Mouse (Mus musculus) cerebellum, postnatal 10 days (tissue): ENCODE measurements around the gene Cog1.

ENCODE experiments used
- DNase-seq, 2 experiments: peaks; one replicate each; pipeline ENCODE4 v3.0.0; 2021; ENCODE audit warnings: mixed read lengths in 2 of 2

Cog1 gene

DNA sequence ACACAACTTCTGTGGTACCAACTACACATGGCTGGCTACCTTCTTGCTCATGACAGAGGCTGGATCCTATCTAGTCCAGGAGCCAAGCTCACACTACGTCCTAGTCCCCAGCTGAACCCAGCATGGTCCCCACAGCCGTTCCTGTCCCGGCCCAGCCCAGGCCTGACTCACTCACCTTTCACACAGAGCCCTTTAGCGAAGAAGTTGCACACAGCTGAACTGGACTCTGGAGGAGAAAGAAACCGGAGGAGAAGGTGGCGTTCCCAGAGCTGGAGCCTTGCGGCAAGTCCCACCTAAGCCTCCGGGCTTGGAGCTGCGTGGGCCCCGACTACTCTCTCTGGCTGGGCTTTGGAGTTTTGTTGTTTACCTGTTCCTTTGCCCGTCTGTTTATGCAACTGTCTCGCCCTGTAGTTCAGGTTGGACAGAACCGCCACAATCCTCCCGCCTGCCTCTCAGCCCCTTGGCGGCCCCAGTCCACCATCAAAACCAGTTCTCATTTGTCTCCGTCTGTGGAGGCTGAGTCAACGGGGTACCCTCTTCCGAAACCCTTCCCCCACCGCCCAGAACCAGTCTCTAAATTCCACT lies 59.8 kb downstream of the Cog1 start:
- no peak for DNase-seq

DNA sequence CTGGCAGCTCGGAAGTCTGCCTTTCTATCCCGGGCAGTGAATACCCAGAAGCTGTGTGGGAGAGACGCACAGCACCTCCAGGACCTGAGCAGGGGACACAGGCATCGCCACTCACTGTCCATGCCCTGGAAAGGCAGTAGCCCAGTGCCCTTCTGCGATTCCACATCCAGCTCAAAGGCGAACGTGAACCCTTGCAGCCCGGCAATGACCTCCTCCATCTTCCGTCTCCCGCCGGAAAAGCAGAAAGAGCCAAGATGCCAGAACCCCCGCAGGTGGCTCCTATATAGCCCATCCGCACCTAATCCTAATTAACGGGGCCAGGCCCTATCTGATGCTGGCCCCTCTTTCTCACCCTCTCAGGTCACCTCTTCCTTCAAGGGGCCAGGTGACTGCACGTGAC lies 60.3 kb downstream of the Cog1 start:
- DNase-seq = no peak

DNA sequence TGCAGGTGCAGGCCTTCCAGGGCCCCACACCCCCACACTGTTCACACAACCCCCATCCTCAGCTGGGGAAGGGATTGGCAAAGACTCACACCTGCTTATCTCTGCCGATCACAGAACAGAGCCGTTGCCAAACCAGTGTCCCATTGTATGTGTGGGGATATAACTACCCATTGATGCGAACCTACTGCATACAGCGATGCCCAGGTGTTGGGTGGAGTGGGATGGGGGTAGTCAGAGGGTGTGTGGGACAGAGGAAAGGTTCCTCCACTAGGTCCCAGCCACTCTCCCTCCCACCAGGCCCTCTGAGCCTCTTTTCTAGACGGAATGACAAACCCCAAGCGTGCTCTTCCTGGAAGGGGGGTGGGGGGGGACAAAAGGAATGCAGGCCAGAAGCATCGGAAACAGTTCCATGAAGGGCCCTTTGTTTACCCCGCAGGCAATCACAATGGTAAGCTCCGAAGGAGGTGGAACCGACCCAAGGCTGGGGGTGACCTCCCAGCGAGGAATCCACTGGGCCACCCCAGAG lies 60.8 kb downstream of the Cog1 start, which contains the start of gene Cpsf4l:
Cpsf4l (minus strand) TSS at position 287 of the 526 bp plus-strand sequence.
- no peak for DNase-seq

DNA sequence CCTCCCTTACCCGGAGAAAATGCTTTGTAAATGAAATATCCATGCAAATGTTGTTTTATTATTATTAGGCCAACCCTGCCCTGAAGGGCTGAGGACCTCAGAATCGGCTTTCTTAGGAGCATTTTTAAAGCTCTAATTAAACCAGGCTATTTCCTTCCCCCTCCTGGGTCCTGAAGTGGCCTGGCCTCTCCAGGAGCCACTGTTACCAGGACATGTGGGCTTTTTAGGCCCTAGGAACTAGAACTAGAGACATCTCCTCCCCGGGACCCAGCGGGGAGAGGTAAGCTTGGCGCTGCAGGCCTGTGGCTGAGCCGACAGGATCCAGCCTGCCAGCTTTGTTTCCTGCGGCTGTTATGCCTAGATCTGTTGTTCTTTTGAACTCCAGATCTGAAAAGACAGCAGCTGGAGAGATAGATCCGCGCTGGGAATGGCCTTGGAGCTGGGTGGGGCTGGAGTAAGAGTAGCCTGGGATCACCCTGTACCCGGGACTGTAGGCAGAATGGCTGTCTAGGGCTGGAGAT lies 61.3 kb downstream of the Cog1 start:
- DNase-seq = no peak

DNA sequence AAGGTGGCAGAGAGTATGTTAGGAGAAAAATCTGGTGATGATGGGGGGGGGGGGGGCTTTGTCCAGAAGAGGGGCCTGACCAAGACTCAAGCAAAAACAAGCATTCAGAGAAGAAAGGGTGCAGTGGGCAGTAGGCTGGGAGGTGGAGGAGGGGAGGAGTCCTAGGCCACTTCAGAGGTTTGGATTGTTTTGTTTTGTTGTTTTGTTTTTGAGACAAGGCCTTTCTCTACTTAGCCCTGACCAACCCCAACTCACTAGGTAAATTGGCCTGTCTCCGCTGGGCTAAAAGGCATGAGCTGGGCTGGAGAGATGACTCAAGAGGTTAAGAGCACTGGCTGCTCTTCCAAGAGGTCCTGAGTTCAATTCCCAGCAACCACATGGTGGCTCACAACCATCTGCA lies 62.1 kb downstream of the Cog1 start:
- no peak for DNase-seq

DNA sequence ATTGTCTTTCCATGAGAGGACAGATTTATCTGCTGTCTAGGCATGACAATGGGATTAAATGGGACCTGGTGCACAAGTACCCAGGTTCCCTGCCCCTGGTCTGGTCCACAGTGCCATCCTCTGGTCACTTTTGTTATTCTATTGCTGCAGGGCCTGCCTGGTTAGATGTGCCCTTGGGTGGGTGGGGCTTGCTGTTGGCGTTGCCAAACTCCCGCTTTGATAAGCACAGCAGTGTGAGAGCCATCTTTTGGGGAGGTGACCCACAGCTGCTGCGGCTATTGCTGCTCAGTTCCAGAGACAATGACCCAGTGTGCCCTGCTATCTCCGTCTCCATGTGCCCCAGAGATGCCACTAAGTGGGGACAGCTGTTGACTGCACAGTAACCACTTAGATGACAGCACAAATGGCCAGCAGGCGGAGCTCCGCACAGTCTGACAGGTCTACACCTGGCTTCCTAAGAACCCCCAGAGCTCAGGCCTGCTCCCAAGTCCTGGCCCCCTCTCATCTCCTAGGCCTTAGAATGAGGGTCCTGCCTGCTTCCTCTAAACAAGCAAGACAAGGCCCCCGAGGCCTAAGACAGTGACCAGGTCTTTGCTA lies 66.2 kb downstream of the Cog1 start:
- peak in 1 of 2 experiments; percentile 35 for DNase-seq

DNA sequence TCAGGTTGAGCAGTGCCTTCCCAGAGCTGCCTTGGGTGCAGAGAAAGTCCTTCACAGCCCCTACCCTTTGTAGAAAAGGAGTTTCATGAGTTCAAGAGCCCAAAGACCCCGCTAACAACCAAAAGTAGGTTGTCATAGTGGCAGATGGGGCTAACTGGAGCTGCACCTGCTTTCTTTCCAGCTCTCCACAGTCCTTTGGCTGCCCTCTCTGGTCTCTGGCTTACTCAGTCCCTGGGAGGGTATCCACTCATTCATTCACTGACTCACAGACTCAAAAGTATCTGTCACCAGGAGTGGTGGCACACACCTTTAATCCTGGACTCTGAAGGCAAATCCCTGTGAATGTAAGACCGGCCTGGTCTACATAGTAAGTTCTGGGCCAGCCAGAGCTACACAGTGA lies 67.2 kb downstream of the Cog1 start:
- DNase-seq = peak; percentile 57 to 68
